Mouse (Mus musculus) midbrain, embryonic 11.5 days (tissue): ENCODE results near the gene Fam90a1a. TPM values are rescaled to one million over a fixed set of nuclear protein-coding genes. Genes with fewer than 3 reads are reported as not detected.
"Not testable (repeated sequence)": the region's sequence is repeated elsewhere in the genome, so short reads cannot be mapped to it uniquely, and the experiment has no call there.

ENCODE experiments used
- ATAC-seq: fragments of 200-750 bp; cut with Nextera tagmentation; 2 replicates; pipeline ENCODE4 v1.8.0; 2017; ENCODE audit warnings: moderate TSS enrichment, moderate library complexity; ENCODE audit not compliant: low FRiP score
- DNase-seq: peaks from one replicate; pipeline ENCODE4 v3.0.0; 2015; ENCODE audit warnings: low spot score; ENCODE audit errors: missing footprints
- H3K27ac ChIP-seq: fragments of 300-500 bp; sonication (generic); 2 replicates; pipeline ENCODE4 v1.5.1; 2014; ENCODE audit warnings: low read depth, low read length
- H3K27me3 ChIP-seq: fragments of 300-500 bp; sonication (generic); 2 replicates; pipeline ENCODE4 v1.6.1; 2014; ENCODE audit warnings: mild to moderate bottlenecking, low read length, moderate library complexity, mixed read lengths; ENCODE audit not compliant: control insufficient read depth, insufficient read depth
- H3K36me3 ChIP-seq: fragments of 300-500 bp; sonication (generic); 2 replicates; pipeline ENCODE4 v1.6.1; 2014; ENCODE audit warnings: mild to moderate bottlenecking, low read length, moderate library complexity, mixed read lengths; ENCODE audit not compliant: control insufficient read depth, insufficient read depth
- H3K4me1 ChIP-seq: fragments of 300-500 bp; sonication (generic); 2 replicates; pipeline ENCODE4 v1.6.1; 2014; ENCODE audit warnings: low read length; ENCODE audit not compliant: control insufficient read depth, insufficient read depth
- H3K4me2 ChIP-seq: fragments of 300-500 bp; sonication (generic); 2 replicates; pipeline ENCODE4 v1.6.1; 2014; ENCODE audit warnings: mild to moderate bottlenecking, moderate library complexity
- H3K4me3 ChIP-seq: fragments of 300-500 bp; sonication (generic); 2 replicates; pipeline ENCODE4 v1.5.1; 2014; ENCODE audit warnings: low read depth, low read length
- H3K9ac ChIP-seq: fragments of 300-500 bp; sonication (generic); 2 replicates; pipeline ENCODE4 v1.6.1; 2014; ENCODE audit warnings: low read length
- H3K9me3 ChIP-seq: fragments of 300-500 bp; sonication (generic); 2 replicates; pipeline ENCODE4 v1.6.1; 2016; ENCODE audit warnings: low read length; ENCODE audit not compliant: control insufficient read depth
- WGBS: fragments of 180-500 bp; shearing (Covaris S2); extraction: QIAGEN DNeasy Blood & Tissue Kit; methylation state at CpG from one replicate; pipeline ENCODE4 v1.1.7; 2014; 5-methylcytosine and 5-hydroxymethylcytosine counted together
- polyA plus RNA-seq: library from polyadenylated mRNA; unstranded; fragments of >200 nt; fragmentation: Nextera tagmentation; extraction: Ambion mirVana; gene quantifications from 2 replicates; pipeline ENCODE4 v1.2.1, GENCODE M21; 2014

The Fam90a1a gene
- polyA plus RNA-seq, result not detected in 2 replicates

DNA sequence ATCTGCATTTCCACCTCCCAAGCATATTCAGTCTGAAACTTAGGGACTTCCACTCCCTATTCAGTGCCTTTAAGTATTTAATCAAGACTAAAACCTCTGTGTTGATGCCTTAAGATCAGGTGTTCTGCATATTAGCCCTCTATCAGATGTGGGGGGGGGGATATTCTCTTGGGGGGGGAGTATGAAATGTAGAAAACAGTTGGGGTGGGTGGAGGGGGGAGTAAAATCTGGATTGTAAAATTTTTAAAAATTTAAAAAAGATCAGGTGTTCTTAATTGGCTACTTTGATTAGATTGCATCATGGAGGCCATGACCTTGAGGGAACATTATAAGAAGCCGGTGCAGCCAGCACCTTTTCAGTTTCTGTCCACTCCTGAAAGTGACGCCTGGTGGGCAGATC lies at the start of gene Fam90a1a:
TSS of gene Fam90a1a (plus strand) at position 301 of the 400 bp plus-strand sequence.
- no peaks in the 10 kb centered on the region for H3K36me3 ChIP-seq
- WGBS, result 89% methylated on average over 2 of the region's 2 CpGs
- no peak within 1 kb of the TSS for H3K27ac ChIP-seq
- H3K4me3 ChIP-seq, result no peak within 1 kb of the TSS
- H3K9me3 ChIP-seq, result no peaks in the 10 kb centered on the region
- H3K4me1 ChIP-seq, result no peaks in the 10 kb centered on the region
- no peak for ATAC-seq
- no peaks in the 10 kb centered on the region for H3K27me3 ChIP-seq
- H3K4me2 ChIP-seq, result no peak within 1 kb of the TSS
- DNase-seq, result no peak
- H3K9ac ChIP-seq, result no peak within 1 kb of the TSS

GRCm38 (mm10) chr8:21911931-21912330 lies 46.6 kb upstream of the Fam90a1a start:
- ATAC-seq (no peak), DNase-seq (no peak)
- Histone ChIP-seq H3K4me3 (no peak overlapping the region), H3K4me1 (no peaks in the 10 kb centered on the region), H3K4me2 (no peak overlapping the region), H3K27ac (no peak overlapping the region), H3K36me3 (no peaks in the 10 kb centered on the region), H3K9ac (no peak overlapping the region), H3K27me3 (no peaks in the 10 kb centered on the region), H3K9me3 (no peaks in the 10 kb centered on the region)
- 9% methylated on average over 1 of the region's 1 CpGs for WGBS

DNA sequence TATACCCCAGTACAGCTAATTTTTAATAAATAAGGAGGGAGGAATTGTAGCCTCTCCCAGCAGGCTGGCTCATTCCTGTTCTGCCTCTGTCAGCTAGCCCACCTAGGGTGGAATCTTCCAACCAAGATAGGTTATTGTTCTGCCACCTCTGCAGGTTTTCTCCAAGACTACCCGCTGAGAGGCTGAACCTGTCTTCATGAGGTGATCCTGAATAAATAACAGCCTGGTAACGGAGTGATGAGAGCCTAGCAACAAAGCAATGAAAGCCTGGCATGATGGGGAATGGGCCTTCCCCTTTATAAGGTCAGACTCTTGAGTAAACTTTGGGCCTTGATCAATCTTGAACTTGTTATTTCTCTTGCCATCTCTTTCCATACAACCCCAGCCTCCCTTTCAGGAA lies 46.0 kb upstream of the Fam90a1a start:
- DNase-seq (no peak), ATAC-seq (no peak)
- no peak overlapping the region for H3K27ac ChIP-seq
- H3K36me3 ChIP-seq, result no peaks in the 10 kb centered on the region
- no peak overlapping the region for H3K4me2 ChIP-seq
- WGBS, result 19% methylated on average over 2 of the region's 2 CpGs
- no peaks in the 10 kb centered on the region for H3K4me1 ChIP-seq
- no peak overlapping the region for H3K9ac ChIP-seq
- H3K27me3 ChIP-seq, result no peaks in the 10 kb centered on the region
- no peaks in the 10 kb centered on the region for H3K9me3 ChIP-seq
- H3K4me3 ChIP-seq, result no peak overlapping the region

GRCm38 (mm10) chr8:21915625-21916024 lies 42.9 kb upstream of the Fam90a1a start:
- H3K4me2 ChIP-seq, result no peak overlapping the region
- 85% methylated on average over 3 of the region's 3 CpGs for WGBS
- no peak for ATAC-seq
- H3K4me3 ChIP-seq, result no peak overlapping the region
- no peaks in the 10 kb centered on the region for H3K36me3 ChIP-seq
- H3K27ac ChIP-seq, result no peak overlapping the region
- H3K9me3 ChIP-seq, result no peaks in the 10 kb centered on the region
- H3K9ac ChIP-seq, result no peak overlapping the region
- H3K27me3 ChIP-seq, result no peaks in the 10 kb centered on the region
- DNase-seq, result no peak
- H3K4me1 ChIP-seq, result no peaks in the 10 kb centered on the region

GRCm38 (mm10) chr8:21930754-21931153 lies 27.8 kb upstream of the Fam90a1a start:
- H3K4me1 ChIP-seq, H3K27me3 ChIP-seq, H3K9me3 ChIP-seq, DNase-seq, H3K36me3 ChIP-seq, H3K4me3 ChIP-seq, H3K9ac ChIP-seq, H3K4me2 ChIP-seq, H3K27ac ChIP-seq: not testable (repeated sequence)
- 72% methylated on average over 3 of the region's 3 CpGs for WGBS
- 0 out of 2 replicates have a peak, but pooled peaks have one; percentile 55 for ATAC-seq

GRCm38 (mm10) chr8:21932610-21933009 lies 25.9 kb upstream of the Fam90a1a start, which contains the start of gene Defb15:
Gene Defb15, minus strand, starts transcription at chr8:21932710.
- Histone ChIP-seq H3K4me2 (no peak within 1 kb of the TSS), H3K27ac (no peak within 1 kb of the TSS), H3K4me1 (no peaks in the 10 kb centered on the region), H3K27me3 (no peaks in the 10 kb centered on the region), H3K36me3 (no peaks in the 10 kb centered on the region), H3K4me3 (no peak within 1 kb of the TSS), H3K9ac (no peak within 1 kb of the TSS), H3K9me3 (no peaks in the 10 kb centered on the region)
- no peak for ATAC-seq
- DNase-seq, result no peak
- 92% methylated on average over 6 of the region's 6 CpGs for WGBS

GRCm38 (mm10) chr8:21938052-21938451 lies 20.5 kb upstream of the Fam90a1a start, which contains the start of gene Defb35:
Gene Defb35, plus strand, starts transcription at chr8:21938352.
- H3K9ac ChIP-seq, H3K4me2 ChIP-seq, H3K36me3 ChIP-seq, H3K27me3 ChIP-seq, H3K4me3 ChIP-seq, DNase-seq, H3K27ac ChIP-seq, ATAC-seq, H3K4me1 ChIP-seq, H3K9me3 ChIP-seq: not testable (repeated sequence)
- WGBS, result 84% methylated on average over 4 of the region's 4 CpGs

GRCm38 (mm10) chr8:21946462-21946861 lies 12.1 kb upstream of the Fam90a1a start, which contains the start of gene Defb13:
Gene Defb13, plus strand, starts transcription at chr8:21946762.
- no peak within 1 kb of the TSS for H3K4me3 ChIP-seq
- no peaks in the 10 kb centered on the region for H3K9me3 ChIP-seq
- H3K9ac ChIP-seq, result no peak within 1 kb of the TSS
- no peaks in the 10 kb centered on the region for H3K27me3 ChIP-seq
- H3K27ac ChIP-seq, result no peak within 1 kb of the TSS
- WGBS, result 83% methylated on average over 6 of the region's 6 CpGs
- no peak within 1 kb of the TSS for H3K4me2 ChIP-seq
- ATAC-seq (no peak), DNase-seq (no peak)
- H3K36me3 ChIP-seq, result no peaks in the 10 kb centered on the region
- no peaks in the 10 kb centered on the region for H3K4me1 ChIP-seq

GRCm38 (mm10) chr8:21947311-21948017 lies 11.1 kb upstream of the Fam90a1a start:
- H3K9me3 ChIP-seq, result no peaks in the 10 kb centered on the region
- WGBS, result 72% methylated on average over 9 of the region's 9 CpGs
- DNase-seq, result no peak

More at GRCm38 (mm10) chr8:21947311-21948017, 11.1 kb upstream of the Fam90a1a start:
- no peaks in the 10 kb centered on the region for H3K4me1 ChIP-seq
- no peak overlapping the region for H3K27ac ChIP-seq
- no peak for ATAC-seq
- H3K4me2 ChIP-seq, result no peak overlapping the region
- no peaks in the 10 kb centered on the region for H3K27me3 ChIP-seq
- no peaks in the 10 kb centered on the region for H3K36me3 ChIP-seq
- no peak overlapping the region for H3K4me3 ChIP-seq
- no peak overlapping the region for H3K9ac ChIP-seq
